Comparison of ENCODE assay signal across 20 mouse cellular contexts in the genomic region with DNA sequence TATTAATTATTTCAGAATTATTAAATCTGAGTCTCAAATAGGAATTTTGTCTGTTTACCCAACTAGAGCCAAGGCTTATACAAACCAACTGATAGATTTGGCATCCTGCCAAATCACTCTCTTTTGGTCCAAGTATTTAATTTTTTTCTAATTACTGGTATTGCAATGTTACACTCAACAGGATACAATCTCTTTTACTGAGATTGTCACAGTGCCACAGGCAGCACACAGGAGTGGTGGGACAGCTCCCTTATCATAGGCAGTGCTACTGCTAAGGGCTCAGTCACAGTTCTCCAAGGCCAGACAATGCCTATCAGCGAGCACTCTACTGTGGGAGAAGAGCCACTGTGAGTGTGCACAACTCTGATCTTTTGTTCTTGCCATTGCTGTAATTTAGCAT.
DNase-seq lines count a peak whose midpoint lies in the region; ATAC-seq and TF ChIP-seq lines count a peak whose summit lies in the region.
"Had no signal": no experiment of that assay in that cellular context is flagged by ENCODE, and none has a peak within 500 bp of the region (broad histone marks: within the 10 kb centered on the region; RNA-seq: fewer than 3 reads in every experiment).

No protein-coding gene starts in this region.

- no peak for TF ChIP-seq RAD21 in MEL (IDR thresholded peaks at IDR 0.05; ENCODE audit: low read depth, low read length)

- no peak for TF ChIP-seq CTCF in lung, embryonic 14.5 days (IDR thresholded peaks at IDR 0.05; ENCODE audit: low read depth)
- TF ChIP-seq CTCF in MEL (IDR thresholded peaks at IDR 0.05 in 2 of 3, conservative IDR thresholded peaks at IDR 0.05 in 1 of 3; ENCODE audit: control insufficient read depth in 1 of 3, insufficient read depth in 1 of 3, low read depth in 2 of 3, low read length in 3 of 3, poor library complexity in 1 of 3, severe bottlenecking in 1 of 3), result no peak
- no peak for TF ChIP-seq CTCF in forebrain, postnatal 0 days (IDR thresholded peaks at IDR 0.05; ENCODE audit: low read depth)

- no peaks in the 10 kb centered on the region for H3K9me3 ChIP-seq in forebrain, embryonic 13.5 days (replicated peaks)
- H3K9me3 ChIP-seq in forebrain, embryonic 12.5 days, result no peaks in the 10 kb centered on the region
- no peaks in the 10 kb centered on the region for H3K9me3 ChIP-seq in lung, embryonic 14.5 days (ENCODE audit: low read depth, low read length)
- H3K9me3 ChIP-seq in MEL (replicated peaks; ENCODE audit: insufficient read depth, low read length), result no peaks in the 10 kb centered on the region
- no peaks in the 10 kb centered on the region for H3K9me3 ChIP-seq in forebrain, postnatal 0 days (ENCODE audit: low read length)
- H3K9me3 ChIP-seq: heart, embryonic 15.5 days; limb, embryonic 13.5 days had no signal

- peak; percentile 77 for ATAC-seq in forebrain, embryonic 13.5 days
- ATAC-seq in forebrain, embryonic 12.5 days (ENCODE audit: low FRiP score), result no peak
- ATAC-seq in lung, embryonic 14.5 days (ENCODE audit: insufficient read depth), result peak; percentile 95
- peak; percentile 40; the same call in 1 of the 2 replicates for ATAC-seq in forebrain, postnatal 0 days

- no peaks in the 10 kb centered on the region for H3K27me3 ChIP-seq in forebrain, embryonic 13.5 days
- H3K27me3 ChIP-seq in forebrain, embryonic 12.5 days, result no peaks in the 10 kb centered on the region
- H3K27me3 ChIP-seq in lung, embryonic 14.5 days (ENCODE audit: insufficient read depth, low read length), result no peaks in the 10 kb centered on the region
- no peaks in the 10 kb centered on the region for H3K27me3 ChIP-seq in MEL (ENCODE audit: control insufficient read depth in 1 of 2, insufficient read depth in 2 of 2, low read length in 2 of 2)
- H3K27me3 ChIP-seq in forebrain, postnatal 0 days (ENCODE audit: insufficient read depth, low read length), result no peaks in the 10 kb centered on the region
- H3K27me3 ChIP-seq: CH12.LX; heart, embryonic 15.5 days; limb, embryonic 13.5 days had no signal

- no peak overlapping the region for H3K4me2 ChIP-seq in forebrain, embryonic 13.5 days
- no peak overlapping the region for H3K4me2 ChIP-seq in forebrain, embryonic 12.5 days
- H3K4me2 ChIP-seq in lung, embryonic 14.5 days, result no peak overlapping the region
- no peak overlapping the region for H3K4me2 ChIP-seq in forebrain, postnatal 0 days (ENCODE audit: low read depth)
- H3K4me2 ChIP-seq: heart, embryonic 15.5 days; limb, embryonic 13.5 days had no signal

- no peaks in the 10 kb centered on the region for H3K79me2 ChIP-seq in MEL (ENCODE audit: control insufficient read depth, insufficient read depth, low read length, poor library complexity)

- no peak for TF ChIP-seq EP300 in MEL (IDR thresholded peaks at IDR 0.05; ENCODE audit: low read depth in 1 of 2, low read length in 2 of 2)

- no peaks in the 10 kb centered on the region for H3K36me3 ChIP-seq in forebrain, embryonic 13.5 days (ENCODE audit: poor library complexity, severe bottlenecking)
- H3K36me3 ChIP-seq in forebrain, embryonic 12.5 days (replicated peaks), result no peaks in the 10 kb centered on the region
- no peaks in the 10 kb centered on the region for H3K36me3 ChIP-seq in lung, embryonic 14.5 days (ENCODE audit: insufficient read depth)
- H3K36me3 ChIP-seq in MEL (ENCODE audit: control insufficient read depth in 1 of 2, insufficient read depth in 2 of 2, low read length in 2 of 2), result peaks cover 0 to 9% of the 10 kb centered on the region in 2 experiments; a peak in 2 of 4 replicates
- no peaks in the 10 kb centered on the region for H3K36me3 ChIP-seq in forebrain, postnatal 0 days (ENCODE audit: insufficient read depth)
- H3K36me3 ChIP-seq: heart, embryonic 15.5 days; limb, embryonic 13.5 days had no signal

- no peak overlapping the region for H3K27ac ChIP-seq in forebrain, embryonic 13.5 days
- no peak overlapping the region for H3K27ac ChIP-seq in forebrain, embryonic 12.5 days
- H3K27ac ChIP-seq in lung, embryonic 14.5 days (ENCODE audit: low read depth), result no peak overlapping the region; the same call in 1 of the 2 replicates
- no peak overlapping the region for H3K27ac ChIP-seq in MEL (ENCODE audit: control insufficient read depth, low read depth, low read length)
- H3K27ac ChIP-seq in forebrain, postnatal 0 days (ENCODE audit: low read depth, low read length), result no peak overlapping the region
- H3K27ac ChIP-seq: heart, adult 2 months; heart, embryonic 15.5 days; left cerebral cortex, adult 2 months; limb, embryonic 13.5 days; stomach, postnatal 0 days had no signal

- H3K4me3 ChIP-seq in forebrain, embryonic 13.5 days, result no peak overlapping the region
- no peak overlapping the region for H3K4me3 ChIP-seq in forebrain, embryonic 12.5 days (replicated peaks)
- no peak overlapping the region for H3K4me3 ChIP-seq in lung, embryonic 14.5 days (ENCODE audit: low read depth, low read length)
- H3K4me3 ChIP-seq in MEL (ENCODE audit: control insufficient read depth in 1 of 2, insufficient read depth in 1 of 2, low read depth in 2 of 2, low read length in 2 of 2), result no peak overlapping the region
- no peak overlapping the region for H3K4me3 ChIP-seq in forebrain, postnatal 0 days (ENCODE audit: low read depth, low read length)
- H3K4me3 ChIP-seq: heart, adult 2 months; heart, embryonic 15.5 days; left cerebral cortex, adult 2 months; limb, embryonic 13.5 days had no signal

- peaks cover 8% of the 10 kb centered on the region for H3K4me1 ChIP-seq in forebrain, embryonic 13.5 days
- H3K4me1 ChIP-seq in forebrain, embryonic 12.5 days, result no peaks in the 10 kb centered on the region
- H3K4me1 ChIP-seq in lung, embryonic 14.5 days (ENCODE audit: insufficient read depth), result no peaks in the 10 kb centered on the region
- no peaks in the 10 kb centered on the region; a peak in 1 of 4 replicates for H3K4me1 ChIP-seq in MEL (ENCODE audit: control insufficient read depth in 1 of 2, insufficient read depth in 2 of 2, low read length in 2 of 2)
- 0 out of 2 replicates have a peak, but pooled peaks cover 5% of the 10 kb centered on the region for H3K4me1 ChIP-seq in forebrain, postnatal 0 days (ENCODE audit: insufficient read depth)
- H3K4me1 ChIP-seq: heart, embryonic 15.5 days; limb, embryonic 13.5 days had no signal

- WGBS in forebrain, embryonic 13.5 days, result 63% methylated on average over 1 of the region's 1 CpGs
- 90% methylated on average over 1 of the region's 1 CpGs for WGBS in forebrain, embryonic 12.5 days
- 59% methylated on average over 1 of the region's 1 CpGs for WGBS in lung, embryonic 14.5 days
- 45% methylated on average over 1 of the region's 1 CpGs for WGBS in forebrain, postnatal 0 days

- no peak overlapping the region for H3K9ac ChIP-seq in forebrain, embryonic 13.5 days
- no peak overlapping the region for H3K9ac ChIP-seq in forebrain, embryonic 12.5 days
- H3K9ac ChIP-seq in lung, embryonic 14.5 days, result no peak overlapping the region
- no peak overlapping the region for H3K9ac ChIP-seq in MEL (ENCODE audit: control insufficient read depth, low read depth, low read length, poor library complexity, severe bottlenecking)
- no peak overlapping the region for H3K9ac ChIP-seq in forebrain, postnatal 0 days
- H3K9ac ChIP-seq: heart, embryonic 15.5 days; limb, embryonic 13.5 days had no signal

- peak; percentile 84 for DNase-seq in lung, embryonic 14.5 days
- DNase-seq in lung, postnatal 14 days, result no peak
- peak; percentile 42 for DNase-seq in MEL (ENCODE audit: low read depth, low spot score)
- DNase-seq in forebrain, postnatal 0 days, result peak; percentile 38
- DNase-seq in right cerebral cortex, postnatal 10 days (ENCODE audit: low spot score in 2 of 2), result no peak
- no peak for DNase-seq in thymus, postnatal 14 days
- DNase-seq: adrenal gland, postnatal 10 days; cerebellum, adult 18-20 months; gastrocnemius, postnatal 14 days; heart, adult 2 months; kidney, adult 18-20 months; kidney, postnatal 14 days; right cerebral cortex, postnatal 25 days had no signal

- no peak for TF ChIP-seq POLR2A in MEL (IDR thresholded peaks at IDR 0.05; ENCODE audit: control insufficient read depth in 1 of 2, insufficient read depth in 1 of 2, low read depth in 1 of 2, low read length in 2 of 2, poor library complexity in 1 of 2)

TF ChIP-seq in MEL, 35 proteins besides CTCF, POLR2A, EP300 and RAD21:
- no peak for TF ChIP-seq HCFC1 (IDR thresholded peaks at IDR 0.05; ENCODE audit: low read depth, low read length)
- TF ChIP-seq POLR2AphosphoS2 (IDR thresholded peaks at IDR 0.05; ENCODE audit: low read length), result no peak
- no peak for TF ChIP-seq E2F4 (IDR thresholded peaks at IDR 0.05; ENCODE audit: borderline replicate concordance, low read depth, low read length)
- no peak for TF ChIP-seq ZNF384 (IDR thresholded peaks at IDR 0.05; ENCODE audit: low read depth, low read length)

Comparison
In these comparisons a context has a peak if more than half of its experiments do, and no peak if none do; other contexts are left out.
1. DNase-seq: peak in lung, embryonic 14.5 days (single experiment), MEL (single experiment) and forebrain, postnatal 0 days (single experiment); none in lung, postnatal 14 days (single experiment), right cerebral cortex, postnatal 10 days (0 of 2) and thymus, postnatal 14 days (single experiment).